Mouse (Mus musculus) lung, adult 18-20 months (tissue): ENCODE measurements around the gene Cracr2a.

ENCODE experiments used
- DNase-seq, 2 experiments: peaks; one replicate each; pipeline ENCODE4 v3.0.0; 2022; ENCODE audit warnings: mixed read lengths in 2 of 2

The Cracr2a gene

DNA sequence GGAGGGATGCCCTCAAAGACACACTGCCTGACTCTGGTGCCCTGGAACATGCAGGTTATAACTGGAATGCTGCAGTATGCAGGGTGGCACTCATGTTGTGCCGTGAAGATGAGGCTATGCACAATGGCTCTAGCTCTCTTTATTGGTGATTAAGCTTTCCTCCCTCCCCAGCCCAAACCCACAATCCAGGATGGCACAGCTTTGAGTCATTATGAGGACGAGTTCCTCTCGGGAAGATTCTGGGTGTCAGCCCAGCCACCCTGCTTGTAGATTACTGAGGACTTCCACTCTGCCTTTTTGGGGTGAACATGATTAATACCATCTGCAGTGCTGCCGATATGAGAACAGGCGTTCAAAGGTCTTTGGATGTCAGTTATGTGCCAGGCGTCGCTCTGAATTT lies 132.5 kb downstream of the Cracr2a start:
- no peak for DNase-seq

DNA sequence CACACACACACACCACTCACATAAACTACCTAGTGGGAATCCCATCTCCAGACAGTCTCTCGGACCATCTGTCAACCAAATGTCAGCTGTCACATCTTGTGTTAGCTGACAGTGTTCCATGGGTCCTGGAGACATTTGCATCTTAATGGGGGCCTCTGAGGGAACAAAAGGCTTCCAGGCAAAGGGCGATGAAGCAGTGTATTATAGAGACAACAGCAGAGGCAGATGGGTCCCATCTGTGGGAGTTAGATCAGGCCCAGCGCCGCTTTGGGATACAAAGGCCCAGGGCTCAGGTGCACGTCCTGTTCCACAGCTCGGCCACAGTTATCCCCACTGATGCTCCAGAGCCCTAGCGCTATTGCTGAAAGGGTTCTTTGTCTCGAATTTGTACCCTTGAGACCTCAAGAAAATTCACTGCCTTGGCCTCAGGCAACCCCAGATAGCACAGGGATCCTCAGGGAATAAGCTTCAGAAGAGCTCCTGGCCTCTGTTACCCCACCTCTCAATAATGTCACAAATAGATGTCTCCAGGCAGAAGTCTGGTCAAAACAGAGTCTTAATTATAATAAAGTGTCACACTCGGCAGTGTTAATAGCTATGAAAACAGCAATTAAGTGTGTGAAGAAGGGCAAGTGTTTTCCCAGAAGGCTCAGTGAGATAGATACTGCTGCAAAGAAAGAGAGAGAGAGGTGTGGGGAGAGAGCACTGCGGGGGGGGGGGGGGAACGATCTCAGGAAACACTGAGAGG lies 140.1 kb downstream of the Cracr2a start:
- no peak for DNase-seq

DNA sequence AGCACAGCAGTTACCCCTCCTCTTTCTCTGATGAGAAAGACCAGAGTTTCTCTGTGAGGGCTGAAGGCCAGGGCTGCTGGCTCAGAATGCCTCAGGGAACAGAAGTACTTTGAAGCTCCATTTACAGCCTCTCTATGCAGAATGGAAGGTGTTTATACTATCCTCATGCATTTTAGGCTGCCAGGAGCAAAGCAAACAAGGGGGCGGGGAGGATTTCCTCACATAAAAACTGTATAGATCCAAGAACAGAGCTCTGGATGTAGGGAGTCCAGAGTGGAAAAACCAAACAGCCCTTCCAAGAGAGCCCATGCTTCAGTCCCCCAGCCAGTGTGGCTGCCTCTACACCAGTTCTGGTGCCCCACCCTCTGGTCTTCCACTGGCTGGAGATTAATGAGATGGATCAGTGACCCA lies 147.1 kb downstream of the Cracr2a start:
- no peak for DNase-seq

DNA sequence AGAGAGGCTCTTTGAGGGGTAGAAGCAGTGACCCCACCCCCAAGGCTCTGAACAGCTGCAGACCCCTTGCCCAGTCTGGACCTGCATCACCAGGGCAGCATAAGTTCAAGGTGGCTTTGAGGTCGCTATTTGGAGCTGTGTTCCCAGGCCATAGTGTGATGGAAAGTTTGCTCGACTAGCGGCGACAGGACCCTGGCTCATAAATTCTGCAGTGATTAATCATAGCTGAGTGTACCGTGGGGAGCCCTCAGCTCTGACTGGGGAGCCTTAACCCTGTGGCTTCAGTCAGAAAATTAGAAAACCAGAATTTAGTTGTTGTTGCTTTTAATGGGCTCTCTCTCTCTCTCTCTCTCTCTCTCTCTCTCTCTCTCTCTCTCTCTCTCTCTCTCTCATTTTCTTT lies 153.8 kb downstream of the Cracr2a start:
- DNase-seq = no peak

DNA sequence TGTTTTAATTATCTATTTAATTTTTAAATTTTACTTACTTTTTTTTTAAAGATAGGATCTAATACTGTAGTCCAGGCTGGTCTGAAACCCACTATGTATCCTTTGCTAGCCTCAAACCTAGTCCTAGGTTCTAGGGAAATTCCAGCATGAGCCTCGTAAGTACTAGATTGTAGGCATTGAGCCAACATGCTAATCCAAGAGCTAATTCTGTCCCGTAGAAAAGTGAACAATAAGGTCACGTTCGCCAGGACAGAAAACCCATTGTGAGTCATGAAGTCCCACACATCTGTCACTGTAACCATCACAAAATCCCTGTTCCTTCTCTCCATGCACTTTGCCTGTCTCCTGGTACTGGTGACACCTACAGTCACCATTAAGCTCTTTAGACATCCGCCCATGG lies 154.3 kb downstream of the Cracr2a start:
- DNase-seq = no peak

DNA sequence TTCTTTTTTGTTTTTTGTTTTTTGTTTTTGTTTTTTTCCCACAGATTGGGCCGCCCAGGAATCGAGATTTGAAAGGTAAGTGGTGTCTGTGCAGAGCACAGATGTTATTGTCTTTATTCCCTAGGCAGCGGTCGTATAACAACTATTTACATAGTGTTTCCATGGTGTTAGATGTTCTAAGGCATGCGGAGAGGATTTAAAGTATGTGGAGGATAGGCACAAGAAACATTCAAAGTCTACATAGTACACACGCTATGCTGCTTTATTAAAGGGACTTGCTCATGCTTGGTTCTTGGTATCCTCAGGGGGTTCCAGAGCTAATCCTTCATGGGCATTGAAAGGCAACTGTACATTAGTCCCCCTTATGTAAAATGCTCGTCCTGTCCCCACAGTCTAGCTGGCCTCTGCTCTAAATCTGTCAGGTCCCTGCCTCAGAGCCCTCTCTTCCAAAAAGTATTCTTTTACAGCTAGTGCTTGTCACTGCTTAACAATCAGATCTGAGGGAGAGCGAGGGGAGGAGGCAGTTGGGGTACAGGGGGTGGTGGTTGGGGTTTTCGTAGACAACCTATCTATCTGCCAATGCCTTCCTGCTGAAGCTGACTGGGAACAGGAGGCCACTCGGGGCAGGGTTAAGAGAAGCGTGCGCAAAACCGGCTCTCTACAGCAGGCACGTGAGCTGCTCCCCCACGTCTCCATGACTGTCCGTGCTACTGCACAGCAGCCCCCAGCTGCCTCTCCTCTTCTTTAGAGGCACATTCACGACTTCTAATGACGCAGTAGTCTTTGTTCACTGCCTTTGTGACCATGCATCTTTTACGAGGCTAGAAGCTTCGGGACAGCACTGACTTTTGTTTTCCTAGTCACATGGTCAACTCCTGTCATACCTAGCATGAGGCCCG lies 156.3 kb downstream of the Cracr2a start:
- no peak for DNase-seq

DNA sequence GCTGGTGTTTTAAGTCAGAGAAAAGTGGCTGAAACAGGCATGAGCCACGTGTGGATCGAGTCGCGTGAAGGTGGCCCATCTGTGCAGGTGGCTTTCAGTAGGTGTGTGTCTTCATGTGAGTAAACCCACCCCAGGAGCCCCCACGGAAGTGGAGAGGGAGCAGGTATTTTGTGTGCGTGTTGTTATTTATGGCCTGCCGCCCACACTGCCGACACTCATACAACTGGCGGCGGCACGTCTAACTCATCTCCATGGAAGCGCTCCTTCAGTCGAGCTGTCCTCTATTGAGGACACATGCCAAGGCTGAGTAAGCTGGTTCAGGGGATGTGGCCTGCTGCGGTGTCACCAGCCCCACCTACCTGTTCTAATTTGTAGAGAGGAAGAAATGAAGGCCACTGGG lies 158.7 kb downstream of the Cracr2a start:
- DNase-seq = no peak

DNA sequence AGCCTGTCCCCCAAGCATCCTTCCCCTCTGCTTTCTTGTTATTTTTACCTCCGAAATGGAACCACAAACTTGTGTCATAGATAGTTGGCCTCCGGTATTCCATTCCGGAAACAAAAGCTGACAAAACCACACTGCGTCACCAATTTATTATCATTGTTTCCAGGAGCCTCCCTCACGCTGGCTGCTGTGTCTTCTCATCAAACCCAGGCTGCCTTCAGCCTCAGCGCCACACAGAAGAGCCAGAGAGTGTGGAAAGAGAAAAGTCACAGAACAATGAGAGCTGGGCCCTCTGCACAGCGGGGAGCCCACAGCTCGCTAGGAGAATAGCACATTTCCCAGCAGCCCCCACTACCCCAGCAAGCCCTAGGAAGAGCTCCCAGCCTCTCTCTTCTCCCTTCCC lies 162.0 kb downstream of the Cracr2a start:
- no peak for DNase-seq
